Mouse (Mus musculus) megakaryocyte, embryonic 14.5 days (primary cell): ENCODE results near the gene Sox8. TPM values are rescaled to one million over a fixed set of nuclear protein-coding genes. Genes with fewer than 3 reads are reported as not detected.

Experiments used
- H3K27me3 ChIP-seq: replicated peaks from 2 replicates; pipeline ENCODE3; 2012; ENCODE audit warnings: inconsistent platforms
- H3K36me3 ChIP-seq: replicated peaks from 2 replicates; pipeline ENCODE3; 2012; ENCODE audit warnings: low read length, inconsistent platforms, mixed read lengths
- H3K4me1 ChIP-seq: 2 replicates; pipeline ENCODE4 v1.6.1; 2012; ENCODE audit warnings: inconsistent platforms
- H3K4me3 ChIP-seq: replicated peaks from 2 replicates; pipeline ENCODE3; 2012; ENCODE audit warnings: moderate library complexity, mild to moderate bottlenecking, inconsistent platforms
- H3K9me3 ChIP-seq: 2 replicates; pipeline ENCODE4 v1.6.1; 2012; ENCODE audit warnings: inconsistent platforms
- FLI1 ChIP-seq: IDR thresholded peaks from 2 replicates; pipeline ENCODE4 v1.6.1; 2012; ENCODE audit warnings: low read length, inconsistent platforms, mixed read lengths
- GATA1 ChIP-seq: IDR thresholded peaks from 3 replicates; pipeline ENCODE4 v1.6.1; 2012; ENCODE audit warnings: mixed read lengths, low read length, inconsistent platforms, borderline replicate concordance
- polyA plus RNA-seq: library from polyadenylated mRNA; stranded (reverse); fragments of >175 nt; gene quantifications from 2 replicates; pipeline ENCODE4 v1.2.3, GENCODE M21; 2012; ENCODE audit warnings: low replicate concordance; ENCODE audit not compliant: insufficient read depth

Sox8 gene
- polyA plus RNA-seq, 1 experiment = not detected

DNA sequence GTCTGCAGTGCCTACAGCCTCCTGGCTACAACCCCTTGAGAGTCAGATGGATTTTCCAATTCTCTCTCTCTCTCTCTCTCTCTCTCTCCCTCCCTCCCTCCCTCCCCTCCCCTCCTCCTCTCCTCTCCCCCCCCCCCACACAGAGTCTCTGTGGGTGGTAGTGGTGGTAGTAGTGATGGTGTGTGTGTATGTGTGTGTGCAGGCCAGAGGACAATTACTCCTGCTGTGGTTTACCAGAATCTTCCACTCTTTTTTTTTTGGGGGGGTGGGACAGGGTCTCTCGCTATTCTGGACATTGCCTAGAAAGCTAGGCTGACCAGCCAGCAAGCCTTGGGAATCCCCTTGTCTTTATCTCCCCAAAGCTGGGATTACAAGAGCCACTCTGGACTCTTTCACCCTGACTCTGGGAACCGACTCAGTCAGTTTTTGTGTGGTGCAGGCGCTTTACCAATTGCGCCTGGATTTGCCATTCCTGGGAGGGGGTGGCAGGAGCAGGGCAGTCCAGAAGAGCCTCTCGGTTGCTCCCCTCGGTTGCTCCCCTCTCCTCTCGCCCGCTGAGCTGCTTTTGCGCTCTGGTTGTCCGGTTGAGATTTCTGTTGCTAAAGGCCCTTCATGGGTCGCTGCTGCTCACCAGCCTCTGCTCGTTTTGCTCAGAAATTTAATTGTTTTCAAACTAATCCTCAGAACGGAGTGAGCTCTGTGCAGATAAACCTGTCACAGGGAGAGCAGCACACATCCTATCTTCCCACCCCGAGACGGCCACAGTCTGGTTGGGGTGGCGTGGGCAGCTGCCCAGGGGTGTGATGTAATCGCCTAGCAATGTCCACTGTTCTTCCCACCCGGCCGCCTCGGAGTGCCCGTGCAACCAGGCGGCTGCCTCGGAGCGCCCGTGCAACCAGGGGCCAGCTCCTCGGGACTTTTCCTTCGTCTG lies 31.3 kb downstream of the Sox8 start:
- Histone ChIP-seq H3K9me3 (no peaks in the 10 kb centered on the region), H3K27me3 (peaks cover 88% of the 10 kb centered on the region), H3K4me3 (no peak overlapping the region), H3K36me3 (no peaks in the 10 kb centered on the region), H3K4me1 (no peaks in the 10 kb centered on the region)
- no peak for TF ChIP-seq GATA1

DNA sequence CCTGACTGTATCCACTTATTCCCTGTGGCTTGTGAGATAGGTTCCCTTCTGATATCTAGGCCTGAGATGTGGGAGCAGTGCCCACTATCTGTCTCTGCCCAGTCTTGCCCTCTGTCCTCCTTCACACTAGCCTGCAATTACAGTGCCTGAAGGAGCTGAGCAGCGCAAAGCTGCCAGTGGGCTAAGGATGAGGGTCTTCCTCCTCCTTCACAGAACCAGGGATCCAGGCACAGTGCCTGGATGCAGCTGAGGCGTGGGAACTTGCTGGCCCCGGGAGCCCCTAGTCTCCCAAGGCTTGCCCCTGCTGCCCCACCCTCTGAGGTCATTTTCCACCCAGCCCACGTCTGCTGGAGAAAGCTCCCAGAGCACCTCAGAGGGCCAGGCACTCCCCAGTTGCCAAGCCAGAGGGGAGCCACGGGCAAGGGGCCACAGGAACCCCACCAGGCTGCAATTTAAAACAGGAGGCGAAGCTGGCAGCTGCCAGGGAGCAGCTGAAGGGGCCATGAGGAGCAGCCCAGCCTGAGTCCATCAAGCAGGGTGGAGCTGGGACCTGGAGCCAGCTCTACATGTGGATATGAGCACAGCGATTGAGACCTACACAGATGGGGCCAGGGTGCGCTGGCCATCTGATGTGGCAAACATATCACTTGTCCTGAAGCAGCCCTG lies 40.0 kb downstream of the Sox8 start:
- Histone ChIP-seq H3K27me3 (peaks cover 79% of the 10 kb centered on the region), H3K4me3 (no peak overlapping the region), H3K4me1 (no peaks in the 10 kb centered on the region), H3K36me3 (no peaks in the 10 kb centered on the region), H3K9me3 (no peaks in the 10 kb centered on the region)
- TF ChIP-seq GATA1 = no peak
- no peak for TF ChIP-seq FLI1

GRCm38 (mm10) chr17:25522080-25522479 lies 48.4 kb downstream of the Sox8 start:
- Histone ChIP-seq H3K27me3 (peaks cover 92% of the 10 kb centered on the region), H3K9me3 (no peaks in the 10 kb centered on the region)
- TF ChIP-seq FLI1 (no peak), GATA1 (no peak)

DNA sequence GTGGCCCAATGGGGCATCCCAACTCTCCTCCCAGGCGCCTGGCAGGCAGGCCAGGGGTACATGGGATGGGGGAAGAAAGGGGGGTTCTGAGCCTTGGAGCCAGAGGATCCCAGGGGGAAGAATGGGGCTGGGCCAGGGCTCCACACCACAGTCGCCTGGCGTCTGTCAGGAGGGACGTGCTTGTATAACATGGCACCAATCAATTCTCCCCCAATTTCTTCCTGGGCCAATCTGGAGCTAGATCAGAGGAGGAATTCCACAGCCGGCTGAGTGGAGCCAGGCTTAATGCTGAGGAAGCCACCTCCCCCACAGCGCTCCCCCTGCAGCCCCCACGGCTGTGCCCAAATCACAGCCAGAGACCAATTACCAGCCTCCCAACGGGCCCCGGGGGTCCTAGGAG lies 50.0 kb downstream of the Sox8 start:
- peaks cover 6% of the 10 kb centered on the region for H3K4me1 ChIP-seq
- TF ChIP-seq GATA1 = no peak
- TF ChIP-seq FLI1 = no peak
- H3K9me3 ChIP-seq = no peaks in the 10 kb centered on the region
- H3K36me3 ChIP-seq = no peaks in the 10 kb centered on the region
- no peak overlapping the region for H3K4me3 ChIP-seq
- H3K27me3 ChIP-seq = peaks cover 92% of the 10 kb centered on the region

More at GRCm38 (mm10) chr17:25522080-25522479, 48.4 kb downstream of the Sox8 start:
- H3K4me1 ChIP-seq = no peaks in the 10 kb centered on the region; the same call in 1 of the 2 replicates
- no peak overlapping the region for H3K4me3 ChIP-seq
- no peaks in the 10 kb centered on the region for H3K36me3 ChIP-seq

- Histone ChIP-seq H3K4me3 (no peak overlapping the region), H3K36me3 (no peaks in the 10 kb centered on the region), H3K4me1 (peaks cover 6% of the 10 kb centered on the region), H3K27me3 (peaks cover 91% of the 10 kb centered on the region), H3K9me3 (peaks cover 7% of the 10 kb centered on the region)
- TF ChIP-seq GATA1 (no peak), FLI1 (no peak)
These were observed 51.0 kb downstream of the Sox8 start for GRCm38 (mm10) chr17:25519511-25519910.

- H3K27me3 ChIP-seq = peaks cover 85% of the 10 kb centered on the region
- H3K4me3 ChIP-seq = no peak overlapping the region
- peaks cover 16% of the 10 kb centered on the region for H3K4me1 ChIP-seq
- H3K36me3 ChIP-seq = no peaks in the 10 kb centered on the region
- H3K9me3 ChIP-seq = peaks cover 18% of the 10 kb centered on the region
- TF ChIP-seq FLI1 (no peak), GATA1 (no peak)
These were observed 52.3 kb downstream of the Sox8 start for GRCm38 (mm10) chr17:25518144-25518543.

DNA sequence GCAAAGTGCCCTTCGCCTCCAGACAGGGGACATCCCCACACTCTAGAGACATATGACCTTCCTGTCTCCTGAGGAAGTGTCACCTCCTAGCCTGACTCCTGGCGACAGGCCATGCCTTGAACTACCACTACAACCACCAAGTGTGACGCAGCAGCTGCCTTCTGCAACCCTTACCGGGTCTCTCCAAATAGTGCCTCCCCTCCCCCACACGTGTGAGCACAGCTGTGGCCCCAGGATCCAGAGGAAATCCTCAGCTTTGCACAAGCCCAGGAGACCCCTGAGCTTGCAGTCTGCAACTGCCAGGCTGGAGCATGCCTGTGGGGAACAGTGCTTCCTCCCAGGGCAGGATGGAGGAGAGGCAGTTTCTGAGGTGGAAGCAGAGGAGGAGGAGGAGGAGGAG lies 54.2 kb downstream of the Sox8 start:
- Histone ChIP-seq H3K27me3 (peaks cover 84% of the 10 kb centered on the region), H3K4me1 (peaks cover 16% of the 10 kb centered on the region), H3K4me3 (no peak overlapping the region), H3K36me3 (no peaks in the 10 kb centered on the region), H3K9me3 (peaks cover 18% of the 10 kb centered on the region)
- no peak for TF ChIP-seq FLI1
- TF ChIP-seq GATA1 = no peak

Other genes starting within 250 kb of the Sox8 start
- 0.23 TPM in 1 of 2 replicates, not detected in the other for gene Tpsab1, start 225.1 kb downstream of the Sox8 start, polyA plus RNA-seq
- 0.26 TPM in 1 of 2 replicates, not detected in the other for gene Tpsb2, start 204.4 kb downstream of the Sox8 start, polyA plus RNA-seq
- gene Tpsg1, start 201.4 kb downstream of the Sox8 start, polyA plus RNA-seq = not detected in 2 replicates
- not detected in 2 replicates for gene Cacna1h, start 136.9 kb downstream of the Sox8 start, polyA plus RNA-seq
- gene Tekt4, start 116.1 kb downstream of the Sox8 start, polyA plus RNA-seq = not detected in 2 replicates
- not detected in 2 replicates for gene Sstr5, start 73.4 kb downstream of the Sox8 start, polyA plus RNA-seq
- 17.8 and 34.8 TPM in 2 replicates for gene Lmf1, start 8.4 kb upstream of the Sox8 start, polyA plus RNA-seq
- gene Gng13, start 146.5 kb upstream of the Sox8 start, polyA plus RNA-seq = not detected in 2 replicates
- gene Chtf18, start 156.7 kb upstream of the Sox8 start, polyA plus RNA-seq = 4.6 and 30.7 TPM in 2 replicates
- 27.9 and 63.5 TPM in 2 replicates for gene Rpusd1, start 157.0 kb upstream of the Sox8 start, polyA plus RNA-seq
- gene Mslnl, start 165.4 kb upstream of the Sox8 start, polyA plus RNA-seq = 1.1 TPM in 1 of 2 replicates, not detected in the other
- not detected in 2 replicates for gene Msln, start 183.7 kb upstream of the Sox8 start, polyA plus RNA-seq
- 5.5 and 12.7 TPM in 2 replicates for gene Narfl, start 203.1 kb upstream of the Sox8 start, polyA plus RNA-seq
- 14.8 and 29.7 TPM in 2 replicates for gene Haghl, start 215.0 kb upstream of the Sox8 start, polyA plus RNA-seq
- not detected in 2 replicates for gene Ccdc78, start 215.9 kb upstream of the Sox8 start, polyA plus RNA-seq
- gene Fam173a, start 222.2 kb upstream of the Sox8 start, polyA plus RNA-seq = 17.4 and 23.4 TPM in 2 replicates
- not detected in 2 replicates for gene AC134908.4, start 225.0 kb upstream of the Sox8 start, polyA plus RNA-seq
- gene Metrn, start 226.4 kb upstream of the Sox8 start, polyA plus RNA-seq = 59.9 and 91.1 TPM in 2 replicates
- 0.15 TPM in 1 of 2 replicates, not detected in the other for gene Fbxl16, start 238.4 kb upstream of the Sox8 start, polyA plus RNA-seq